9 mouse cellular contexts compared by ENCODE assay signal in the genomic region with DNA sequence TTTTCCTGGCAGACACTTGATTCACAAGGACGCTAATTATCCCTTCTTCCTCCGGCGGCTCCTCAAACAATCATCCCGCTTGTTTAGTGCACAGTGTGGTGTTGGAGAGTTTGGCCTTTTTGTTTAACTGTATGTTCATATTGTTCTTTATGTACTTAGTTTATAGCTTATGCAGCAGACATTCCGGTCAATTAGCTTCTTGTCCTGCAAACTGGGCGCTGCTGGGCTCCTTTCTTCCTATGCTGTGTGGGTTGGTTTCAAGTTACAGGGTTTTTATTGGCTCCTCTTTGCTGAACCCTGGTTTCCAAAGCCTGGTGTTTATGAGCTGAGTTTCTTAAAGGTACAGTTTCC.
DNase-seq lines count a peak whose midpoint lies in the region; ATAC-seq and TF ChIP-seq lines count a peak whose summit lies in the region.
"Had no signal": no experiment of that assay in that cellular context is flagged by ENCODE, and none has a peak within 500 bp of the region (broad histone marks: within the 10 kb centered on the region; RNA-seq: fewer than 3 reads in every experiment).

No protein-coding gene starts in this region.

- H3K4me1 ChIP-seq in kidney, adult 2 months (ENCODE audit: control insufficient read depth, insufficient read depth, low read length), result peaks cover 25% of the 10 kb centered on the region

- TF ChIP-seq CTCF in kidney, adult 2 months (conservative IDR thresholded peaks at IDR 0.05; ENCODE audit: insufficient read depth, insufficient read length, low read depth, low read length), result no peak

- peak overlapping the region; percentile 53 for H3K27ac ChIP-seq in kidney, adult 2 months (ENCODE audit: insufficient read depth, low read depth, low read length)

- H3K4me3 ChIP-seq in kidney, adult 2 months (ENCODE audit: insufficient read depth, low read depth, low read length), result no peak overlapping the region; the same call in 1 of the 2 replicates

- no peaks in the 10 kb centered on the region for H3K36me3 ChIP-seq in kidney, adult 2 months (ENCODE audit: control insufficient read depth, insufficient read depth, low read length)

- peak; percentile 39 for DNase-seq in ovary, adult 18-20 months (ENCODE audit: low spot score)
- DNase-seq in ovary, postnatal 10 days (ENCODE audit: low spot score), result no peak
- DNase-seq in heart, adult 8-10 months (ENCODE audit: low spot score), result peak; percentile 55
- peak; percentile 75 for DNase-seq in kidney, adult 2 months
- DNase-seq in lung, postnatal 4 days, result peak; percentile 40 to 60
- no peak for DNase-seq in T-cell, adult 2 months (ENCODE audit: low spot score)

- no peak for ATAC-seq in CD4-positive, CD25-positive, alpha-beta regulatory T cell, adult 4 months
- no peak for ATAC-seq in megakaryocyte-erythroid progenitor cell, adult 5-6 weeks (replicated peaks; ENCODE audit: low FRiP score, low TSS enrichment, poor library complexity, severe bottlenecking)
- ATAC-seq: Patski had no signal

- H3K27me3 ChIP-seq in kidney, adult 2 months (replicated peaks; ENCODE audit: control insufficient read depth, insufficient read depth, low read length), result no peaks in the 10 kb centered on the region
- H3K27me3 ChIP-seq: Patski had no signal

- 18% methylated on average over 6 of the region's 6 CpGs for WGBS in kidney, adult 2 months

- TF ChIP-seq POLR2A in kidney, adult 2 months (IDR thresholded peaks at IDR 0.05; ENCODE audit: low read depth, low read length), result no peak

Comparison
In these comparisons a context has a peak if more than half of its experiments do, and no peak if none do; other contexts are left out.
1. DNase-seq: peak in ovary, adult 18-20 months (single experiment), heart, adult 8-10 months (single experiment), kidney, adult 2 months (single experiment) and lung, postnatal 4 days (2 of 2); none in ovary, postnatal 10 days (single experiment) and T-cell, adult 2 months (single experiment).